Mouse (Mus musculus): ENCODE results near the gene Pgam1.
"Not testable (repeated sequence)": the region's sequence is repeated elsewhere in the genome, so short reads cannot be mapped to it uniquely, and the experiment has no call there.

Gene Pgam1

GRCm38 (mm10) chr19:41910396-41910795, 1.3 kb upstream of the Pgam1 start:
- no peak for DNase-seq (ENCODE audit: low read depth, low spot score)

DNA sequence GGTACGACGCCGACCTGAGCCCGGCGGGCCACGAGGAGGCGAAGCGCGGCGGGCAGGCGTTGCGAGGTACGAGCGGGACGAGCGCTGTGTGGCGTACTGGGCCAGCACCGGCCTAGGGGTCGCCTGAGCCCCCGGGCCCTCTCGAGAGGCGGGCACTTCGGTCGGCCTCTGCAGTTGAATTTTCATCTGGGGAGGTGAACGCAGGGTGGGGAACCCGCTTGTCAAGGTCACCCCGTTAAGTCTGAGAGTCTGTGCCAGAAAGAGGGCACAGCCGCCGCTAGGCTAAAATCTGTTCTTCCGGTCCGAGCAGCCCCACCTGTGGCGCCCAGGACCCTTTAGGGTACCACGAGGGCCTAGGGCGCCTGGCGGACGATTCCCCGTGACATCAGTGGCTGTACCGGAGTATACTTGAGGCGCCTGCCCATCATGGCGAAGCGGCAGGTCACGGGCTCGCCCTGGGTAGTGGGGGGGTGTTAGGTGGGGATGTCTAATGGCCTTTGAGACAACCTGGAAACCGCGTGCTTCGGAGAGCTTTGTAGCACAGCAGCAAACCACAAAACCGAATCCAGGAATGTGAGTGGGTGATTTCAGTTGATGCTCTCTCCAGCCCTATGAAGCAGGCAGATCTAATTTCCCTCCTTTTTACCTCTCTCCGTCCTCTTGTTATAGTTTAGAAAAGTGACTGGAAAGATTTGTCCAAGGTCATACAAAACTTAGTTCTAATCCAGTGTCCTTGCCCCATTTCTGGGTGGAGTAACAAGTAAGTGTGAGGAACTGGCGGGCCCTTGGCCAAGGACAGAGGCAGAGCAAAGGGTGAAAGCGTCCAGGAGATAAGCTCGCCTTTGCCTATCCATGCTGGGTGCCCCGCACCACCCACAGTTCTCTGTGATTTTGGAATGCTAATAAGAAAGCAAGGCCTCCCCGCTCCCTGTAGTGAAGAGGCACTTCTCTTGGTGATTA, 678 bp downstream of the Pgam1 start:
- DNase-seq (ENCODE audit: low read depth, low spot score) = peak; percentile 55

- DNase-seq (ENCODE audit: low read depth, low spot score) = no peak
Observed at GRCm38 (mm10) chr19:41913774-41914591, 2.3 kb downstream of the Pgam1 start.

GRCm38 (mm10) chr19:41914592-41914882, 2.8 kb downstream of the Pgam1 start:
- not testable (repeated sequence) for DNase-seq (ENCODE audit: low read depth, low spot score)

- no peak for DNase-seq (ENCODE audit: low read depth, low spot score)
Observed at GRCm38 (mm10) chr19:41915294-41915693, 3.6 kb downstream of the Pgam1 start.

DNA sequence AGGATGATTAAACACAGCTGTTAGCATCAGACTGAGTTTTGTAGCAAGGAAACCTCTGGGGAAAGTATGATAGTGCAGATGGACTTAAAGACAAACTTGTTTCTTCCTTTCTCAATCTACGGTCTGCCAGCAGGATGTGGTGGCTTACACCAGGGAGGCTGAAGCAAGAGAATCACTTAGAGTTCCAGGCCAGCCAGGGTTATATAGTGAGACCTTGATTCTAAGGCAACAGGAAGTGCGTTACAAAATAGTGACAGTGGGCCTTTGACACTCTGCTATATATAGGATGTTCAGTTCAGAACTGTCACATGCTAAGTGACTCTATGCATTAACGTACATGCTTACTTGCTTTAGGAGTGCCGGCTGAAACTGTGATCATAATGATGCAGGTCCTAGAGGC, 5.1 kb downstream of the Pgam1 start:
- no peak for DNase-seq (ENCODE audit: low read depth, low spot score)

DNA sequence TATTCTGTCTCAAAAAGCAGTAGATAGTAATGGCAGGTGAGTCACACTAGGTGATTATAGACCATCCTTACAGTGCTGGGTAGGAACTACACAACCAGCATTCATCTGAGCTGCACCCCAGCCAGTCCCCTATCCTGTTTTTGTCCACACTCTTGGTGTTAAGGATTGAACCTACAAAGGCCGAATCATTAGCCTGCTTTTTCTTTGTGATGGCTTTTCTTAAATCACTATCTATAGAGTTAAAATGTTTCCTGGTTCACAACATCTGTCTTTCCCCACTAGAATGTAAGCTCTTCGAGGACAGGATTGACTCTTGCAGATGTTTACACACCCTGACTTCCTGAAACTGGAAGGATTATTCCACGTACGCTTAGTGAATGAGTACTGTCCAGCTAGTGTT, 7.7 kb downstream of the Pgam1 start:
- no peak for DNase-seq (ENCODE audit: low read depth, low spot score)

GRCm38 (mm10) chr19:41920412-41921067, 8.8 kb downstream of the Pgam1 start:
- no peak for DNase-seq (ENCODE audit: low read depth, low spot score)

DNA sequence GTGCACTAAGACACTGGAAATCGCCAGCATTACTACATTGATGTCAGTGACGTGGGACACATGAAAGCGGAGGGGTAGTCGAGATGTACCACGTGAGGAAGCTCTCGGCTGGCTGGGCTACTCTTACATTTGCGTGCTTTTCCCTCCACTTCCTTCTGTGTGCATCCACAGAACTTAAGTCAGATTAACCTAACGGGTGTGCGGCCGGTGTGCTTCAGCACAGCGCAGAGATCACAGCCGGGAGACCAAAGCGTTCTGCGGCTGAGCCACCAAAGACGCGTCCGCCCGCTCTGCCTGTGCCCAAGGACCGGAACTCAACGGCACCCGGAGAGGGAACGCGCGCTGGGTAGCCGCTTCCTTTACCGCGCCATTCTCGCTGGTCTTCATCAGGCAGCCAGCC, 21.0 kb downstream of the Pgam1 start:
- DNase-seq (ENCODE audit: low read depth, low spot score) = peak; percentile 80

GRCm38 (mm10) chr19:41933179-41934086, 21.7 kb downstream of the Pgam1 start, which contains the start of the genes Exosc1 and Zdhhc16:
Exosc1 (minus strand) TSS chr19:41933423.
Zdhhc16 (plus strand) TSS chr19:41933480.
- DNase-seq (ENCODE audit: low read depth, low spot score) = peak; percentile 98

DNA sequence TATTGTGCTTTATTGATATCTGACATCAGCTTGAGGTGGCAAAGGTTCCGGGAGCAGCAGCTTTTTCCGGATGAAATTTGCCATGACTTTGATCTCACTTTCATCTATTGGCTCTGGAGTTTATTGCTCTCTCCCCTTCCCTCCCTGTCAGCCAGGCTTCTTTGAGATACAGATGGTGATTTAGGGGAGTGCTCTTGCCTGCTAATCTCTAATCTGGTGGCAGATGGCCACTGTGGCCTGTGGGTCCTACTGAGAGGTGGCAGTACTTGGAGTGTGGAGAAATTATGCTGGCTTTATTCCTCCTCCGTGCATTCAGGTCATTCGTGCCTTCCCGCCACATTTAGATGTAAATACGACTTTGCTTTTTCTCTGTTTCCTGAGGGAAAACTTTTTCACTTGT, 22.4 kb downstream of the Pgam1 start:
- no peak for DNase-seq (ENCODE audit: low read depth, low spot score)

DNA sequence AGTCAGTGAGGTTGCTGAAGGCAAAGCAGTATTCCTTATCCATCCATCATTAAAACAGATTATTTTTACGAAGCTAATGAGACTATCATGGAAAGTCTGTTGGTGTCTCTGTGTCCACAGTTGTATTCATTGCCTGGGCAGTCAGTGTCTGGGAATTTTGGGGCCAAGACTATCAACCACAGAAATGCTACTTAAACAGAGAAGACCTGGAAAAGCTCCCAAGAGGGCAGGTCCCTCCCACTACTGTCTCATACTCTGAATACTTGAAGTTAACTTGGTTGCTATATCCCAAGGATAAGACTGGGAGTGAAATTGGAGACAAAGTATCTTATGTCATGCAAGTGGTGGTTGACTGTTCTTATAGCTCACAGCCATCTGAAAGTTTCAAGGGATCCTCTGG, 24.2 kb downstream of the Pgam1 start:
- DNase-seq (ENCODE audit: low read depth, low spot score) = no peak

- no peak for DNase-seq (ENCODE audit: low read depth, low spot score)
Observed at GRCm38 (mm10) chr19:41938539-41938938, 26.8 kb downstream of the Pgam1 start.

- no peak for DNase-seq (ENCODE audit: low read depth, low spot score)
Observed at GRCm38 (mm10) chr19:41943841-41944240, 32.1 kb downstream of the Pgam1 start.

GRCm38 (mm10) chr19:41952287-41952686, 40.6 kb downstream of the Pgam1 start:
- no peak for DNase-seq (ENCODE audit: low read depth, low spot score)

GRCm38 (mm10) chr19:41953574-41953973, 41.9 kb downstream of the Pgam1 start:
- DNase-seq (ENCODE audit: low read depth, low spot score) = no peak

All from CD4-positive helper T cell, adult 2 months (primary cell).